Mouse (Mus musculus): ENCODE data around the gene Tmem52b. TPM values are rescaled to one million over a fixed set of nuclear protein-coding genes. Genes with fewer than 3 reads are reported as not detected.

Gene Tmem52b
- polyA plus RNA-seq, 1 experiment from 2014 or later = not detected

DNA sequence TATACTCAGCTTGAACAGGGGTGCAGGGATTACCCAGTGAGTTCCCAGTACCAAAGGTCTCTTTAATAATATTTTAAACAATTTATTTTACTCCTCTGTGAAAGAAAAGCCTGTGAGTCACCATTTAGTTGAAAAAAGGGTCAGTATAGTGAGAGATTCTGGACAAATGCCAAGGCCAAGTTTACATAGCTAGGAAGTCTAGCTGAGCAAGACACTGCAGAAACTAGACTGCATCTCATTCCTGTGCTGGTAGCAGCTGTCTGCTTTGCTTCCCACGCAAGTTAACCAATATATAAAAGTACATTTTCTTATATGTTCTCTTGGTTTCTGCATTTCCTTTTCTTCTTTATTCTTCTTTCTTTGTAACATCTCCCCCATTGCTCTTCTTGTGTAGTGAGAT, 1.1 kb downstream of the Tmem52b start:
- DNase-seq (ENCODE audit: low spot score) = no peak
- Histone ChIP-seq H3K36me3 (no peaks in the 10 kb centered on the region), H3K4me1 (peaks cover 29% of the 10 kb centered on the region), H3K9me3 (replicated peaks) (no peaks in the 10 kb centered on the region), H3K4me3 (no peak overlapping the region), H3K27me3 (ENCODE audit: low read depth, poor library complexity, severe bottlenecking) (no peaks in the 10 kb centered on the region), H3K27ac (no peak overlapping the region)
- WGBS = 88% methylated on average over 1 of the region's 1 CpGs

DNA sequence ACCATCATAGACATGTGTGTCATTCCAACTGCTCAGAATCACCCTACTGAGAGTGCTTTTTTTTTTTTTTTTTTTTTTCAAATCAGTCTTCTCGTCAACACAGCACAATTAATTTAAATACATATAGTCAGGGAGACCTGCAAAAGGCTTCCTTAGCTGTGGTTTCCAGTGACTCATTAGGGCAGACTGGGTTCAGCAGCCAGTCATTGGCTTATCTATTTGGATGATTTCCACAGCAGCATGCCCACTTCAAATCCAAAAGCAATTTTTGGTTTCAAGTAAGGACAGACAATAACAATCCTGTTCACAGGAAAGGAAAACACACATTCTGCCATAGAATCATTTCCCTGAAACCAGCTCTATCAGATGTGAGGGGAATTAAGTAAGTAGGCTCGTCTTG, 2.0 kb downstream of the Tmem52b start:
- no peak overlapping the region for H3K4me3 ChIP-seq
- peaks cover under 1% of the 10 kb centered on the region; the same call in 1 of the 2 replicates for H3K27me3 ChIP-seq (ENCODE audit: low read depth, poor library complexity, severe bottlenecking)
- H3K27ac ChIP-seq = no peak overlapping the region
- H3K36me3 ChIP-seq = no peaks in the 10 kb centered on the region
- no peaks in the 10 kb centered on the region for H3K9me3 ChIP-seq (replicated peaks)
- peaks cover 29% of the 10 kb centered on the region for H3K4me1 ChIP-seq
- DNase-seq (ENCODE audit: low spot score) = no peak
- 72% methylated on average over 2 of the region's 2 CpGs for WGBS

DNA sequence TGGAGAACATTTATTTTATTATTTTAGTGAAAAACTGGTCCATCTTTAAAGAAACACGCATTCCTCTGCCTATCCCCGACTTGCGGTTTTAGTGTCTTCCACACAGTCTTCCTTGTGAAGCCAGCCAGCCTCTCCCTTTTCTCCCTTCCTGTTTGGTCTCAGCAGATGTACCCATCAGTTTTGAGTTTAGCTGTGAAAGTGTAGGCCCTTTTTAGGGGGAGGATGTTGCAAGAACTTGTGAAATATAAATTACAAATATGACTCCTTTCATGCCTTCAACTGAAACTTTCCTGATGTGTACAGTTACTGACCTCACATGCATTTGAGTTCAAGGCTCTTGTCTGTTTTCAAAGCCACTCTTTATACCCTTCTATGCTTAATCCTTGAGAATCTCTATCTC, 2.7 kb downstream of the Tmem52b start:
- Histone ChIP-seq H3K9me3 (replicated peaks) (no peaks in the 10 kb centered on the region), H3K4me1 (peaks cover 29% of the 10 kb centered on the region), H3K4me3 (no peak overlapping the region), H3K27me3 (ENCODE audit: low read depth, poor library complexity, severe bottlenecking) (peaks cover 7% of the 10 kb centered on the region; the same call in 1 of the 2 replicates), H3K36me3 (no peaks in the 10 kb centered on the region), H3K27ac (no peak overlapping the region)
- DNase-seq (ENCODE audit: low spot score) = no peak
- 89% methylated on average over 3 of the region's 3 CpGs for WGBS

DNA sequence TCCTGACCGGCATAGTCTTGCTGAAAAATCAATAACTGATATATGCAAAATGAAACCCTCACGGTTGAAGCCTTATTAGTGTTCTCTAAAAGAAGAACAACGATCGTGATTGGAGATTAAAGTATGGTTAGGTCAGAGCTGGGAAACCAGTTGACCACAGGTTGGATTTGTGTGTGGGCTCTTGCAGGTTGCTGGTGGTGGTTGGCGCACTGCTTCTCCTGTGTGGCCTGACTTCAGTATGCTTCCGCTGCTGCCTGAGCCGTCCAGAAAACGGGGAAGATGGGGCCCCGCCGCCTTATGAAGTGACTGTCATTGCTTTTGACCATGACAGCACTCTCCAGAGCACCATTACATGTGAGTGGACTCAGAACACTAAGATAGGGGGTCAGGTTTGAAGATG, 4.0 kb downstream of the Tmem52b start:
- Histone ChIP-seq H3K36me3 (no peaks in the 10 kb centered on the region), H3K27me3 (ENCODE audit: low read depth, poor library complexity, severe bottlenecking) (peaks cover 8% of the 10 kb centered on the region; the same call in 1 of the 2 replicates), H3K9me3 (replicated peaks) (no peaks in the 10 kb centered on the region), H3K4me3 (no peak overlapping the region), H3K27ac (no peak overlapping the region), H3K4me1 (peaks cover 24% of the 10 kb centered on the region)
- DNase-seq (ENCODE audit: low spot score) = no peak
- 93% methylated on average over 10 of the region's 10 CpGs for WGBS

DNA sequence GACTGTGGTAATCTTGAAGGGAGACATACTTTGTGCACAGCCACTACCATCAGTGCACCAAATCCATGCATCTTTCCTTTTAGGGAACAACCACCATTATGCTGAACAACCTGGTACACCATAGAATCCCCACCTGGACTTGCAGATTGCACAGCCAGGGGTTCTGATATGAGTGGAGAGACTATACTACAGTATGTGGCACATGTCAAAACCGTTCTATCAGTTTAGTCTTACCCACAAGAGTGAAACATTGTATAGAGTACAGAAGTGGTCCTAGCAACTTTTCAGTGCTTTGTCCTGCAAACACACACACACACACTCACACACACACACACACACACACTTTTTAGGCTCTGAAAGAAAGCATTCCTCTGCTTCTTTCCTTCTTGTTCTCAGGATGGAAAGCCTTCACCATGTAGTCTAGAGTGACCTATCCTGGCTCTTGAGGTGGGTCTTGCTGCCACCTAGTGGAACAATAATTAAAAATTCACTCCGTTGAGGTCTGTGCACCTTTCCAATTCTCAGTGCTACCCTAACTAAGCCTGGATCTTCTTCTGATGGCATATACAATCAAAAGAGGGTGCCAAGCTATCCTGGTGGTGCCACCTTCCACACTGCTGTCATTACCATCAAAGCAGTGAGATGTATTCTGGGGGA, 5.5 kb downstream of the Tmem52b start:
- no peaks in the 10 kb centered on the region for H3K36me3 ChIP-seq
- H3K27ac ChIP-seq = no peak overlapping the region
- 50% methylated on average over 2 of the region's 2 CpGs for WGBS
- H3K4me1 ChIP-seq = peaks cover 13% of the 10 kb centered on the region
- H3K9me3 ChIP-seq (replicated peaks) = no peaks in the 10 kb centered on the region
- H3K27me3 ChIP-seq (ENCODE audit: low read depth, poor library complexity, severe bottlenecking) = peaks cover 8% of the 10 kb centered on the region; the same call in 1 of the 2 replicates
- no peak for DNase-seq (ENCODE audit: low spot score)
- H3K4me3 ChIP-seq = no peak overlapping the region

DNA sequence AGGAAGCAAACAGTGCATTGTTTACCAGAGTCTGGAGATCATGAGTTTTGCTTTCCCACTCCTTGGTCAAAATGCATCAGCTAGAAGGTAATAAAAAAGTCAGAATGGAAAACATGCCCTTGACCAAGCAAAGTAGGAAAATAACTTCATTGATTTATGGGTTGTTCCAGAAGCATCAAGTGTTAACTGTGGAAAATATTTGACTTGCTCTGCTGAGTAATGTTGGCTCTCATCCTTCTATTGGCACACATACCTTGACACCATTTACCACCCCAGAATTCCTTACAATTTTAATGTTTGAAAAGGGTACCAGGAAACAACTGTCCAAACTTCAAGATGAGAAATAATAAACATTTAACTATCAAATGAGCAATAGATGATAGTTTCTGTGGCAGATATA, 13.7 kb downstream of the Tmem52b start:
- Histone ChIP-seq H3K27ac (no peak overlapping the region), H3K36me3 (no peaks in the 10 kb centered on the region), H3K4me1 (peaks cover 4% of the 10 kb centered on the region; the same call in 1 of the 2 replicates), H3K27me3 (ENCODE audit: low read depth, poor library complexity, severe bottlenecking) (no peaks in the 10 kb centered on the region), H3K9me3 (replicated peaks) (no peaks in the 10 kb centered on the region), H3K4me3 (no peak overlapping the region)
- no peak for DNase-seq (ENCODE audit: low spot score)

DNA sequence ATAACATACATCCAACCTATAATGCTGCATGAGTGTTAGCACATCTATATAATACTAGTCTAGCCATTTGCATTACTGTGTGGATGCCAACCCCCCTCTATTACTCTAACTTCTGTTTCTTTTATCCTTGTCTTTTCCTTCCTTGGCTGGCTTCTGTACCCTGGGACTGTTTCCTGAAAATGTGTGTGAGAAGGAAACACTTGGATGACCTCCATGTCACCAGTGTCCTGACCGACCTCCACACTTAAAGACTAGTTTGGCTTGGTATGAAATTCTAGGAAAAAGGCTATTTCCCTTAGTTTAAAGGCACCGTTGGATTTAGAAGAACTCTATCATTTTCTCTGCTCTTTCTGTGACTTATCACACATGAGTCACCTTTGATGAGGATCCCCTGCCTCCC, 15.1 kb downstream of the Tmem52b start:
- H3K36me3 ChIP-seq = no peaks in the 10 kb centered on the region
- H3K4me3 ChIP-seq = no peak overlapping the region
- WGBS = 87% methylated on average over 2 of the region's 2 CpGs
- no peak for DNase-seq (ENCODE audit: low spot score)
- H3K9me3 ChIP-seq (replicated peaks) = no peaks in the 10 kb centered on the region
- no peak overlapping the region for H3K27ac ChIP-seq
- no peaks in the 10 kb centered on the region for H3K27me3 ChIP-seq (ENCODE audit: low read depth, poor library complexity, severe bottlenecking)
- H3K4me1 ChIP-seq = peaks cover 3% of the 10 kb centered on the region; the same call in 1 of the 2 replicates

DNA sequence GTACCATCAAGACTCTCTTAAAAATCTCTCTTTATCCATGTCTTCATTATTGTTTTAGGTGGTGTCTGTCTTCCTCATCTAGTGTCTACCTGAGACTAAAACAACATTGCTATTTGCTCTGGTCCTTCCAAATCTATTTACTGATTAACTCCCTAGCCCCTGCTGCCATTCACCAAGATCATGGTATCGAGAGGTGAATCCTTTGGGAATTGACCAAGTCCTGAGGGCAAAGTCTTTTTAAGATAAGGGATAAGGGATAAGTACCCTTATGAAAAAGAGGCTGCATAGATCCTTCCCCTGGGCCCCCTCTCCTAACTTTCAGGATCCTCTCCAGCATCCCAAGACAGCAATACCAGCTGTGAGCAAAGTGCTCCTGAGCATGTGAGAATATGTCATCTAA, 17.2 kb downstream of the Tmem52b start:
- peaks cover 12% of the 10 kb centered on the region for H3K4me1 ChIP-seq
- H3K36me3 ChIP-seq = no peaks in the 10 kb centered on the region
- H3K27me3 ChIP-seq (ENCODE audit: low read depth, poor library complexity, severe bottlenecking) = no peaks in the 10 kb centered on the region
- H3K9me3 ChIP-seq (replicated peaks) = no peaks in the 10 kb centered on the region
- no peak overlapping the region for H3K27ac ChIP-seq
- H3K4me3 ChIP-seq = no peak overlapping the region
- WGBS = 77% methylated on average over 1 of the region's 1 CpGs
- no peak for DNase-seq (ENCODE audit: low spot score)

DNA sequence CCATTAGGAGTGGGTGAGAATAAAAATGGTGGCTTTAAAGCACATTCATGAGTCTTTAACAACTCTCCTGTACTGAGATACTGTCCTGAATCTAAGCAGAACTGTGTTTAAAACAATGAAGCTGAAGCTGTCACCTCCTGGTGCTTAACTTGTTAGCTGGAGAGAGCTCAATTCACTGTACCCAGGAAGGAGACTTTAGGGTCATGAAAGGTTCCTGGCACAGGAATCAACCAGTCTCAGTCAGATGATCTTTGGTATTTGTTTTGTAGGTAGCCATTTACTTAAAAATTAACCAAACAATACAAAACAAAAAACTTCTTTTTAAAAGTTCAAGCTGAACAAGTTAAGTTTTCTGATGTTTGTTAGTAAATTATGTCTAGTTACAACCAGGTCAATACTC, 17.9 kb downstream of the Tmem52b start:
- DNase-seq (ENCODE audit: low spot score) = no peak
- Histone ChIP-seq H3K27ac (no peak overlapping the region), H3K4me3 (no peak overlapping the region), H3K27me3 (ENCODE audit: low read depth, poor library complexity, severe bottlenecking) (no peaks in the 10 kb centered on the region), H3K4me1 (peaks cover 16% of the 10 kb centered on the region), H3K36me3 (no peaks in the 10 kb centered on the region), H3K9me3 (replicated peaks) (no peaks in the 10 kb centered on the region)

DNA sequence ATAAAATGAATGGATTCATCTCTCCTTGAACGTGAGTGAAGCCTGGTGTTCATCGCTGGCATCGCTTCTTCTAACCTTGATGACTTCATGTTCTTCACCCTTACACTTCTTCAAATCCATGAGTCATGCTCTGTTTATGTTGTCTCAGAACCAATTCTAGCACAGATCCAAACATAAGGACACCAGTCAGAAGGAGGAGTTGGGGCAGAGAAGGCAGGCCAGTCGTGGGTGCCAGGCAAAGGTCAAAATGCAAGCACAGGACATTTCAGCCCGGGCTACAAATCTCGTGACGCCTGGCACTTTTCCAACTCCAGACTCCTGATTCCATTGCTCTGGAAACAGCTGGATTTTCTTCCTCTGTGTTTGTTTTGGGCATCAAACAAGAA, 20.2 kb downstream of the Tmem52b start:
- peaks cover 16% of the 10 kb centered on the region for H3K4me1 ChIP-seq
- H3K4me3 ChIP-seq = peak overlapping the region; percentile 82
- DNase-seq (ENCODE audit: low spot score) = peak; percentile 43
- WGBS = 36% methylated on average over 7 of the region's 7 CpGs
- H3K27me3 ChIP-seq (ENCODE audit: low read depth, poor library complexity, severe bottlenecking) = no peaks in the 10 kb centered on the region
- no peaks in the 10 kb centered on the region for H3K9me3 ChIP-seq (replicated peaks)
- H3K36me3 ChIP-seq = no peaks in the 10 kb centered on the region
- H3K27ac ChIP-seq = peak overlapping the region; percentile 88

DNA sequence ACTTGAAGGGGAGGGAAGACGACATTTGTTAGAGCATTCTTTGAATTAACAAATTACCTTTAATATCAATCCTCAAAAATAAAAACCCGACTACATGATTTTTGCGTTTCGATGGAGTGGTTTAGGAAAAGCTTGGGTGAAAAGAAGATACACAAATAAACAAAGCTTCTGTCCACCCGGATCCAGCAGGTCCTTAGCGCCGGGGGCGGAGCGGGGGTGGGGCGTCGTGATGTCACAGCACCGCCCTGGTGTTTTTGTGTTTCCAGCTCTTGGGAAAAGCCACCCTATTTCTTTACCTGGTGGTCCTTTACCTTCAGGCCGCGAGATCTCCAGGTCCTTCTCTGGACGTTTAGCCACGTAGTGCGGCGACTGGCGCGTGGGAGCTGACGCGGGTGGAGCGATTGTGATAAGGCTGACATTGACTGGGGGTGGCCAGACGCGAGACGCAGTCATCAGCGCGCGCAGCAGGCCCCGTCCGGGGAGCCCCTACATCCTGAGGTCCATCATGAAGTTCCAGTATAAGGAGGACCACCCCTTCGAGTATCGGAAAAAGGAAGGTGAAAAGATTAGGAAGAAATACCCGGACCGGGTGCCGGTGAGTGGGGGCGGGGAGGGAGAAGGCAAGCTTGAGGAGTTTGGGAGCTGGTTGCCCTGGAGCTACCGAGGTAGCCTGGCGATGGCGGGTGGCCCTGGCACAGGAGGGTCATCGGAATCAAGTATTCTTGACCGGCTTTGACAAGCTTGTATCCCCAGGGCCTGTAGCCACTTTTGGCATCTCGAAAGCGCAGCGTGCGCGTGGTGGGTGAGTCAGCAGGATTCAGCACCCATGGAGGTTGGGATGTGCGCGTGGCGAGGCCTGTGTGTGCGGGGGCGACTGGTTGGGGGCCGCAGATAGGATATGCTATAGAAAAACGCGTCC, 20.8 kb downstream of the Tmem52b start, which contains the start of gene Gabarapl1:
TSS of gene Gabarapl1 (plus strand) at position 219 of the 919 bp plus-strand sequence.
- H3K9me3 ChIP-seq (replicated peaks) = no peaks in the 10 kb centered on the region
- H3K4me1 ChIP-seq = peaks cover 16% of the 10 kb centered on the region
- H3K4me3 ChIP-seq = peak within 1 kb of the TSS; percentile 82
- H3K27me3 ChIP-seq (ENCODE audit: low read depth, poor library complexity, severe bottlenecking) = no peaks in the 10 kb centered on the region
- DNase-seq (ENCODE audit: low spot score) = peak; percentile 85
- under 1% methylated on average over 55 of the region's 55 CpGs for WGBS
- peaks cover 3% of the 10 kb centered on the region for H3K36me3 ChIP-seq
- peak within 1 kb of the TSS; percentile 88 for H3K27ac ChIP-seq

DNA sequence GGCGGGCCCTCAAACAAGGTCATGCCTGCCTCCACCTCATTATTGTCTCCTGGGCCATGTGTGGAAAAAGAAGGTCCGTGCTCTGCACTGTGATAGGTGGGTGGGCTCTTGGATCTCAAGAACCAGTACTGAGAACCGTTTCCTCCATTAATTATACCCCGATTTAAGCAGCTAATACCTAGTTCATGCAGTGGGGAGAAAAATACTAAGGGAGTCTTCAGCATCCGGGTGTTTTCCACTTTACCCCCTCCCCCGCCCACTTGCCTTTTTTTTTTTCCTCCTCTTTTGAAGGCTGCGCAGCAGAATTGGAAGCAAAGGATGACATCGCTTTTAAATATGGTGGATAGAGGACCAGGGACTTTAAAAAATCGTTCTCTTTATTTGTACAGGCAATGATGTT, 21.7 kb downstream of the Tmem52b start:
- H3K27ac ChIP-seq = peak overlapping the region; percentile 88; the same call in 1 of the 2 replicates
- H3K4me1 ChIP-seq = peaks cover 16% of the 10 kb centered on the region
- no peak for DNase-seq (ENCODE audit: low spot score)
- no peaks in the 10 kb centered on the region for H3K9me3 ChIP-seq (replicated peaks)
- peak overlapping the region; percentile 82 for H3K4me3 ChIP-seq
- H3K36me3 ChIP-seq = peaks cover 12% of the 10 kb centered on the region
- H3K27me3 ChIP-seq (ENCODE audit: low read depth, poor library complexity, severe bottlenecking) = no peaks in the 10 kb centered on the region
- WGBS = 25% methylated on average over 9 of the region's 9 CpGs

DNA sequence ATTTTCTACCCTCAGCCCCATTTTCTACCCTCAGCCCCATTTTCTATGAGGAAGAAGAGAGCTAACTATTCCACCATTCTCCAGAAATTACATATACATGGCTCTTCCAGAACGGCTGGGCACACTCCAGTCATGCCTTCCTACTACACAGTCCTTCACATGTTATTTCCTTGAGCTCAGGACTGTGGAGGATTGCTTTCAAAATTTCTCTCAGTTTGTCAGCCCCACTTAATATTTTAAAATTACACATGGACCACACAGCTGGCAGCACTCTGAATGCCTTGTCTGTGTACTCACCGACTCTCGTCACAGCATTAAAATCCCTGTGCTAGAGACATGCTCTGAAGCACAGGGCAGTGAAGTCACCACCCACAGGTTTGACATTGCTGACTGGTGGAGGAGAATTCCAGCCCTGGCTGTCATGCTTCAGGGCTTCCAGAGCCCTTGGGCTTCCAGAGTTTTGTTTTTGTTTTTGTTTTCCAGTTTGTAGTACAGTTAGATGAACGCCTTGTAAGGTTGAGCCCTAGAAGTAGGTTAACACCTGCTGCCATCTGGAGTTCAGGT, 22.4 kb downstream of the Tmem52b start:
- H3K4me3 ChIP-seq = peak overlapping the region; percentile 82; the same call in 1 of the 2 replicates

More for the DNA sequence above, 22.4 kb downstream of the Tmem52b start:
- Histone ChIP-seq H3K27me3 (ENCODE audit: low read depth, poor library complexity, severe bottlenecking) (no peaks in the 10 kb centered on the region), H3K9me3 (replicated peaks) (no peaks in the 10 kb centered on the region), H3K4me1 (peaks cover 16% of the 10 kb centered on the region), H3K36me3 (peaks cover 18% of the 10 kb centered on the region), H3K27ac (no peak overlapping the region)
- 75% methylated on average over 4 of the region's 4 CpGs for WGBS
- DNase-seq (ENCODE audit: low spot score) = no peak

All from limb, embryonic 10.5 days (tissue).